ENCODE assay signal across 8 mouse cellular contexts in the genomic region with DNA sequence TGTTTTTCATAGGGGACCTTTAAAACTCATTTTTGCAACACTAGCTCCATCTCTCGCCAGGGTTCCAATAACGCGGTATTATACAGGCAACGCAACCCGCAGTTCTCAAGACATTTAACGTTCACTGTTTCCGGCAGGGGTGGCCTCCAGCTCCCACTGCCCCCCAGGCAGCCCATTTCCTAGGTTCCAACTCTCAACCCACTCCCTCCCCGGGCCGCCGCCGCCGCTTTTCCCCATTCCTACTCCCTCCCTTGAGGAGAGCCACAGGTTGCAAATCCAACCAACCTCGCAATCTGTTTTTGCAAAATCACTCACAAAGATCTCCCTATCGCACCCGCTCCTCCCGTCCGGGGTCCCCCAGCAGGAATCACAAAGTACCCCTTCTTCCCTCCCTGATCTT. TPM values are rescaled to one million over a fixed set of nuclear protein-coding genes. Genes with fewer than 3 reads are reported as not detected.
A peak's percentile ranks its signal among the peaks of the same experiment; 100 is the strongest.
DNase-seq lines count a peak whose midpoint lies in the region; ATAC-seq and TF ChIP-seq lines count a peak whose summit lies in the region.

No protein-coding gene starts in this region.

- intact Hi-C loops in gastrocnemius, adult 2 months (cut with DNase I), result loop anchor here (5.0 kb wide), 1 partner anchor 295 kb away; no protein-coding TSS in a partner anchor

- H3K36me3 ChIP-seq in hindbrain, embryonic 14.5 days (replicated peaks; ENCODE audit: control insufficient read depth, insufficient read depth), result no peaks in the 10 kb centered on the region
- H3K36me3 ChIP-seq in liver, postnatal 0 days (replicated peaks; ENCODE audit: insufficient read depth, low read length), result no peaks in the 10 kb centered on the region
- no peaks in the 10 kb centered on the region for H3K36me3 ChIP-seq in stomach, embryonic 15.5 days

- peak overlapping the region; percentile 86 for H3K9ac ChIP-seq in hindbrain, embryonic 14.5 days
- H3K9ac ChIP-seq in liver, postnatal 0 days (replicated peaks), result peak overlapping the region; percentile 98
- H3K9ac ChIP-seq in stomach, embryonic 15.5 days, result peak overlapping the region; percentile 67

- peaks cover 5% of the 10 kb centered on the region for H3K4me1 ChIP-seq in embryonic fibroblast, embryonic 13.5 days (ENCODE audit: control insufficient read depth, insufficient read depth, low read length)
- peaks cover 33% of the 10 kb centered on the region; the same call in 1 of the 2 replicates for H3K4me1 ChIP-seq in hindbrain, embryonic 14.5 days (replicated peaks; ENCODE audit: control insufficient read depth, insufficient read depth, low read length)
- peaks cover 10% of the 10 kb centered on the region for H3K4me1 ChIP-seq in liver, postnatal 0 days (ENCODE audit: insufficient read depth)
- peaks cover 18% of the 10 kb centered on the region for H3K4me1 ChIP-seq in stomach, embryonic 15.5 days

- under 1% methylated on average over 17 of the region's 17 CpGs for WGBS in hindbrain, embryonic 14.5 days
- WGBS in liver, postnatal 0 days (ENCODE audit: insufficient replicate concordance), result under 1% methylated on average over 17 of the region's 17 CpGs
- 1% methylated on average over 17 of the region's 17 CpGs for WGBS in stomach, embryonic 15.5 days

- ATAC-seq in hindbrain, embryonic 14.5 days (ENCODE audit: low FRiP score), result no peak
- ATAC-seq in liver, postnatal 0 days, result no peak
- no peak for ATAC-seq in stomach, embryonic 15.5 days (ENCODE audit: insufficient read depth, low FRiP score, low read depth)
- ATAC-seq in granulocyte monocyte progenitor cell, adult 5-6 weeks (replicated peaks; ENCODE audit: poor library complexity, severe bottlenecking), result no peak

- peak overlapping the region; percentile 99 for H3K4me2 ChIP-seq in hindbrain, embryonic 14.5 days (replicated peaks)
- H3K4me2 ChIP-seq in liver, postnatal 0 days (ENCODE audit: low read depth, low read length), result peak overlapping the region; percentile 80
- peak overlapping the region; percentile 75 for H3K4me2 ChIP-seq in stomach, embryonic 15.5 days

- no peaks in the 10 kb centered on the region for H3K9me3 ChIP-seq in hindbrain, embryonic 14.5 days (ENCODE audit: control insufficient read depth, low read length)
- no peaks in the 10 kb centered on the region for H3K9me3 ChIP-seq in liver, postnatal 0 days (ENCODE audit: low read length)
- H3K9me3 ChIP-seq in stomach, embryonic 15.5 days, result no peaks in the 10 kb centered on the region

- no peak for TF ChIP-seq POLR2A in embryonic fibroblast, embryonic 13.5 days (IDR thresholded peaks at IDR 0.05; ENCODE audit: low read depth, low read length)

- peaks cover 34% of the 10 kb centered on the region for H3K27me3 ChIP-seq in hindbrain, embryonic 14.5 days (ENCODE audit: control insufficient read depth, insufficient read depth, low read length)
- no peaks in the 10 kb centered on the region for H3K27me3 ChIP-seq in liver, postnatal 0 days (ENCODE audit: insufficient read depth, low read length)
- H3K27me3 ChIP-seq in stomach, embryonic 15.5 days (replicated peaks), result no peaks in the 10 kb centered on the region

- H3K27ac ChIP-seq in gastrocnemius, adult 2 months, result peak overlapping the region; percentile 99
- peak overlapping the region; percentile 96 for H3K27ac ChIP-seq in embryonic fibroblast, embryonic 13.5 days (ENCODE audit: insufficient read depth, low read length)
- H3K27ac ChIP-seq in hindbrain, embryonic 14.5 days, result no peak overlapping the region
- H3K27ac ChIP-seq in liver, postnatal 0 days (ENCODE audit: low read depth), result peak overlapping the region; percentile 100
- H3K27ac ChIP-seq in stomach, embryonic 15.5 days, result no peak overlapping the region

- H3K4me3 ChIP-seq in gastrocnemius, adult 2 months, result peak overlapping the region; percentile 94
- H3K4me3 ChIP-seq in embryonic fibroblast, embryonic 13.5 days (ENCODE audit: insufficient read depth, low read length), result peak overlapping the region; percentile 96
- H3K4me3 ChIP-seq in hindbrain, embryonic 14.5 days (replicated peaks; ENCODE audit: low read length), result peak overlapping the region; percentile 68
- H3K4me3 ChIP-seq in liver, postnatal 0 days (ENCODE audit: low read depth, low read length), result peak overlapping the region; percentile 78
- peak overlapping the region; percentile 69 for H3K4me3 ChIP-seq in stomach, embryonic 15.5 days (replicated peaks)

- TF ChIP-seq EP300 in liver, postnatal 0 days (IDR thresholded peaks at IDR 0.05; ENCODE audit: low read depth), result no peak

- peak; percentile 58 for DNase-seq in gastrocnemius, adult 2 months
- no peak for DNase-seq in gastrocnemius, adult 18-20 months (ENCODE audit: low spot score)
- peak; percentile 69 for DNase-seq in NIH3T3 (ENCODE audit: low read depth)
- DNase-seq in hindbrain, embryonic 14.5 days (ENCODE audit: low spot score), result no peak
- peak; percentile 48 for DNase-seq in liver, postnatal 0 days

- TF ChIP-seq CTCF in gastrocnemius, adult 2 months (IDR thresholded peaks at IDR 0.05), result no peak
- TF ChIP-seq CTCF in embryonic fibroblast, embryonic 13.5 days (IDR thresholded peaks at IDR 0.05; ENCODE audit: borderline replicate concordance, insufficient read depth, low read length), result no peak
- TF ChIP-seq CTCF in liver, postnatal 0 days (IDR thresholded peaks at IDR 0.05; ENCODE audit: low read depth), result no peak

RNA-seq across cellular contexts. Expression of a gene that starts 1.4 kb away (rescaled TPM):
- total RNA-seq in gastrocnemius, adult 2 months (2021), result not detected
- not detected for total RNA-seq in gastrocnemius, adult 18-20 months (2021)
- not detected in 2 replicates for polyA plus RNA-seq in embryonic fibroblast, embryonic 13.5 days (2011; ENCODE audit: insufficient read length, low read depth, missing spikeins)
- not detected in 2 replicates for polyA plus RNA-seq in hindbrain, embryonic 14.5 days (2014; fragmentation: Nextera tagmentation; extraction: Ambion mirVana)
- not detected in 2 replicates for polyA plus RNA-seq in liver, postnatal 0 days (2015; fragmentation: Nextera tagmentation; extraction: Ambion mirVana)
- polyA plus RNA-seq in stomach, embryonic 15.5 days (2015; fragmentation: Nextera tagmentation; extraction: Ambion mirVana), result not detected in 2 replicates
- total RNA-seq in granulocyte monocyte progenitor cell, adult 5-6 weeks (2014; fragmentation: Nextera tagmentation), result not detected in 2 replicates
- total RNA-seq in granulocyte monocyte progenitor cell, adult 5-6 weeks (2017), result not detected in 2 replicates

RNA-seq across cellular contexts. Expression of a gene that starts 1.8 kb away (rescaled TPM):
- 10 to 100 TPM; 62.7 to 71.2 TPM for total RNA-seq in gastrocnemius, adult 2 months (2021)
- total RNA-seq in gastrocnemius, adult 18-20 months (2021), result 10 to 100 TPM; 50.6 to 61.2 TPM
- polyA plus RNA-seq in embryonic fibroblast, embryonic 13.5 days (2011; ENCODE audit: insufficient read length, low read depth, missing spikeins), result 12.8 and 13.1 TPM in 2 replicates
- 0.35 and 0.50 TPM in 2 replicates for polyA plus RNA-seq in hindbrain, embryonic 14.5 days (2014; fragmentation: Nextera tagmentation; extraction: Ambion mirVana)
- polyA plus RNA-seq in liver, postnatal 0 days (2015; fragmentation: Nextera tagmentation; extraction: Ambion mirVana), result 0.46 and 0.69 TPM in 2 replicates
- 1.3 and 1.4 TPM in 2 replicates for polyA plus RNA-seq in stomach, embryonic 15.5 days (2015; fragmentation: Nextera tagmentation; extraction: Ambion mirVana)
- total RNA-seq in granulocyte monocyte progenitor cell, adult 5-6 weeks (2014; fragmentation: Nextera tagmentation), result 4.4 and 5.7 TPM in 2 replicates
- total RNA-seq in granulocyte monocyte progenitor cell, adult 5-6 weeks (2017), result 1.5 and 2.1 TPM in 2 replicates

RNA-seq across cellular contexts. Expression of a gene that starts 54.7 kb away (rescaled TPM):
- total RNA-seq in gastrocnemius, adult 2 months (2021), result not detected
- total RNA-seq in gastrocnemius, adult 18-20 months (2021), result not detected
- not detected in 2 replicates for polyA plus RNA-seq in embryonic fibroblast, embryonic 13.5 days (2011; ENCODE audit: insufficient read length, low read depth, missing spikeins)
- polyA plus RNA-seq in hindbrain, embryonic 14.5 days (2014; fragmentation: Nextera tagmentation; extraction: Ambion mirVana), result not detected in 2 replicates
- polyA plus RNA-seq in liver, postnatal 0 days (2015; fragmentation: Nextera tagmentation; extraction: Ambion mirVana), result not detected in 2 replicates
- polyA plus RNA-seq in stomach, embryonic 15.5 days (2015; fragmentation: Nextera tagmentation; extraction: Ambion mirVana), result not detected in 2 replicates
- not detected in 2 replicates for total RNA-seq in granulocyte monocyte progenitor cell, adult 5-6 weeks (2014; fragmentation: Nextera tagmentation)
- not detected in 2 replicates for total RNA-seq in granulocyte monocyte progenitor cell, adult 5-6 weeks (2017)

Comparison
In these comparisons a context has a peak if more than half of its experiments do, and no peak if none do; other contexts are left out.
1. DNase-seq: peak in gastrocnemius, adult 2 months (single experiment), NIH3T3 (single experiment) and liver, postnatal 0 days (single experiment); none in gastrocnemius, adult 18-20 months (single experiment) and hindbrain, embryonic 14.5 days (single experiment).
2. H3K27ac ChIP-seq: peak in gastrocnemius, adult 2 months (single experiment), embryonic fibroblast, embryonic 13.5 days (single experiment) and liver, postnatal 0 days (single experiment); none in hindbrain, embryonic 14.5 days (single experiment) and stomach, embryonic 15.5 days (single experiment).
3. Peak in every context shown above with its lines, with median percentiles within 50 percentile points of each other: H3K4me3 ChIP-seq, H3K4me2 ChIP-seq and H3K9ac ChIP-seq.